Mouse (Mus musculus): ENCODE data around the gene Zscan26. TPM values are rescaled to one million over a fixed set of nuclear protein-coding genes. Genes with fewer than 3 reads are reported as not detected.
"Not testable (repeated sequence)": the region's sequence is repeated elsewhere in the genome, so short reads cannot be mapped to it uniquely, and the experiment has no call there.

The Zscan26 gene
- polyA plus RNA-seq (2016; fragmentation: Nextera tagmentation; extraction: Ambion mirVana): 20.9 and 21.3 TPM in 2 replicates

DNA sequence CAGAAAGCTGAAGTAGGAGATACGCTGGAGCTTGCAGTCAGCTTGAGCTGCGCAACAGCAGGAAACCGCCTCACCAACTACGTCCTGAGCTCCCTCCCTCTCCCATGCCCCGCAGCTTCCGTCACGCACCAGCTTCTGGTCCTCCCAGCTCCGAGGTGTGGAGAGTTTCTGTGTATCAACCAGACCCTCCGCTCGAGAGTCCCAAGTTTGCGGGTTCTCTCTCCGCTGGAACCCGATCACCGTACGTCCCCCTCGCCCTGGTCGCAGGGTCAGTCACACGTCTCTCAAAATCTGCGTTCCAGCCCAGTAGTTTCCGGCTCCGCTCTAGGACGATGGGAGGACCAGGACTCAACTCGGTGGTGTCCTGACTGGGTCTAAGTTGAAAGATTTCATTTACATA lies at the start of gene Zscan26:
Gene Zscan26, minus strand, starts transcription at position 282 of the 400 bp plus-strand sequence.
- Histone ChIP-seq H3K27me3 (peaks cover 9% of the 10 kb centered on the region; the same call in 1 of the 2 replicates), H3K4me3 (replicated peaks) (peak within 1 kb of the TSS; percentile 73), H3K4me1 (peaks cover 14% of the 10 kb centered on the region), H3K9me3 (no peaks in the 10 kb centered on the region), H3K27ac (peak within 1 kb of the TSS; percentile 75), H3K36me3 (replicated peaks) (peaks cover 7% of the 10 kb centered on the region; the same call in 1 of the 2 replicates), H3K4me2 (peak within 1 kb of the TSS; percentile 79), H3K9ac (peak within 1 kb of the TSS; percentile 76)
- ATAC-seq (ENCODE audit: low FRiP score): peak; percentile 94
- WGBS: 0% methylated on average over 23 of the region's 23 CpGs

DNA sequence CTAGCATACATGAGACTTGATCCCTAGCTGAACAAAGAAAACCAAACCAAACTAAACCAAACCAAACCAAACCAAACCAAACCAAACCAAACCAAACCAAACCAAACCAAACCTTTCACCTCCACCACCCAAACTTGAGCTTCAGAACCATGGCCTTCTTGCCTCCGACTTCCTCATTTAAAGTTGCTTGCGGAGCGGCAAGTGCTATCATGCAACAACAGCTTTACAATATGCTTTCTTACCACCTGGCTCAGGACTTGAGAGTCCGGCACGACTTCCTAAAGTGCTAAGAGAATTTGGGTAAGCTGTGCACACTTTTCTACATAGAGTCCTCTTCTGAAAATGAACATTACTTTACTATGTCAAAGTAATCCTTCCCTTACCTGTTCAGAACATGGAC lies 48.8 kb upstream of the Zscan26 start:
- no peak for ATAC-seq (ENCODE audit: low FRiP score)
- no peaks in the 10 kb centered on the region for H3K36me3 ChIP-seq (replicated peaks)
- no peak overlapping the region for H3K27ac ChIP-seq
- no peak overlapping the region for H3K4me3 ChIP-seq (replicated peaks)
- 89% methylated on average over 5 of the region's 5 CpGs for WGBS
- 0 out of 2 replicates have a peak, but pooled peaks cover 3% of the 10 kb centered on the region for H3K4me1 ChIP-seq
- no peaks in the 10 kb centered on the region for H3K27me3 ChIP-seq
- no peak overlapping the region for H3K9ac ChIP-seq
- no peaks in the 10 kb centered on the region for H3K9me3 ChIP-seq
- H3K4me2 ChIP-seq: no peak overlapping the region

DNA sequence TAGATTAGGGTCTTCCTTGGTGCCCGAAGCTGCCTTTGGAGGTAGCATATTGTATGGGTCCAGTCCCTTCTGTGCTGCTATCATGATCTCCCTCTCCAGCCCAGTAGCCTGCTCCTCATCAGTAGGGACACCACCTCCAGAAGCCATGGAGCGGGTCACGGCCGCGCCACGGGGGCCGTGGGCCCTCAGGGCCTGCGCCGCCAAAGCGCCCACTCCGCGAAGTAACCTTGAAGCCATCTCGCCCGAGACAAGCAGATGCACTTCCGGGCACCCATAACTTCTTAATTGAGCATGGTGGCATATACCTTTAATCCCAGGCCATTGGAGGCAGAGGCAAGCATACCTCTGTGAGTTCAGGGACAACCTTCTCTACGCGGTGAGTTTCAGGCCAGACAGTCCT lies 47.7 kb upstream of the Zscan26 start, which contains the start of gene Gm11273:
Gene Gm11273, minus strand, starts transcription at position 237 of the 400 bp plus-strand sequence.
- WGBS: 92% methylated on average over 17 of the region's 17 CpGs
- not testable (repeated sequence) for H3K4me3 ChIP-seq (replicated peaks); H3K36me3 ChIP-seq (replicated peaks); H3K4me2 ChIP-seq; H3K4me1 ChIP-seq; H3K9me3 ChIP-seq; H3K9ac ChIP-seq; ATAC-seq (ENCODE audit: low FRiP score); H3K27ac ChIP-seq; H3K27me3 ChIP-seq

DNA sequence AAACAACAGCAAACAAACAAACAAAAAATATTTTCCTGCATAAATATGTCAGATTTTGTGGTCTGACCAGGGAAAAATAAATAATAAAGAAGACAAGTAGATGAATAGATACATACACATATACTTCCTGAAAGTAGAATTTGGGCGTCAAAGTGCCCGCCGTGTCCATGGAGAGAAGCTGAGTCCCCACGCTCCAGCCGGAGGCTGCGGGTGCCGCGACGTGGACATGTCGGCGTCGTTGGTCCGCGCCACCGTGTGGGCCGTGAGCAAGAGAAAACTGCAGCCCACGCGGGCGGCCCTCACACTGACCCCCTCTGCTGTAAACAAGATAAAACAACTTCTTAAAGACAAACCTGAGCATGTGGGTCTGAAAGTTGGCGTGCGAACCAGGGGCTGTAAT lies 41.5 kb upstream of the Zscan26 start, which contains the start of gene AK157302:
Gene AK157302, plus strand, starts transcription at position 144 of the 400 bp plus-strand sequence.
- Histone ChIP-seq H3K27me3 (no peaks in the 10 kb centered on the region), H3K4me2 (no peak within 1 kb of the TSS), H3K4me3 (replicated peaks) (no peak within 1 kb of the TSS), H3K4me1 (no peaks in the 10 kb centered on the region), H3K9ac (no peak within 1 kb of the TSS), H3K36me3 (replicated peaks) (no peaks in the 10 kb centered on the region), H3K27ac (no peak within 1 kb of the TSS), H3K9me3 (no peaks in the 10 kb centered on the region)
- 96% methylated on average over 21 of the region's 21 CpGs for WGBS
- ATAC-seq (ENCODE audit: low FRiP score): no peak

DNA sequence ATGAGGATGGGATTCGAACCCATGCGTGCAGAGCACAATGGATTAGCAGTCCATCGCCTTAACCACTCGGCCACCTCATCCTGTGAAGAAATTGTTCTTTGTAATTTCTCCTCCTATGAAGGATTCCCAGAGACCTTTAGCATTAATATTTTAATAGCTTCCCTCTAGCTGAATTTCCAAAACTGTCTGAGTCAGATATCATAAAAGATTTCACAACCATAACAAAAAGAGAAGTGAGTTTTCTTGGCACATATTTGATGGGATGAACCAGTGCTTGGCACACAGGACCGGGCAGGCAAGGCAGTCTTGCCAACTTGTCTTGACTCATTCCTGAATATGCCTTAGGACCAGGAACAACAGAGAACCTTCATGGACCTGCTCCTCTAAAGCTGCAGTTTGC lies 39.3 kb upstream of the Zscan26 start:
- Histone ChIP-seq H3K4me2 (no peak overlapping the region), H3K9ac (no peak overlapping the region), H3K36me3 (replicated peaks) (no peaks in the 10 kb centered on the region), H3K27me3 (no peaks in the 10 kb centered on the region), H3K4me1 (no peaks in the 10 kb centered on the region), H3K4me3 (replicated peaks) (no peak overlapping the region), H3K9me3 (no peaks in the 10 kb centered on the region), H3K27ac (no peak overlapping the region)
- no peak for ATAC-seq (ENCODE audit: low FRiP score)
- WGBS: 92% methylated on average over 5 of the region's 5 CpGs

DNA sequence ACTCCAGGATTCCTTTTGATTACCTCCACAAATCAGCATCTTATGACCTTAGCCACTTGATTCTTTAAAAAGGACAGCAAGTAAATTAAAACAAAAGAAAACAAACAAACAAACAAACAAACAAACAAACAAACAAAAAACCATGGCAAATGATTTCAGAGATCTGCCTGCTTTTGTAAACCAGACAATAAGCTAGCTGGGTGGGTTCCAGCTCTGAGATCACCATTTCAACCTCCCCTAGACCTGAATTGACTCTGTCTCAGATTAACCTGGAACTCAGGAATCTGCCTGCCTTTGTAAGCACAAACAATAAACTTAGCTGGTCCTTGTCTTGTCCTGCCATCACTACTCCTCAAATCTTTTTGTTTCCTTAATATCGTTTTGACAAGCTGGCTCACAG lies 33.4 kb upstream of the Zscan26 start:
- no peak for ATAC-seq (ENCODE audit: low FRiP score)
- H3K27ac ChIP-seq: no peak overlapping the region

DNA sequence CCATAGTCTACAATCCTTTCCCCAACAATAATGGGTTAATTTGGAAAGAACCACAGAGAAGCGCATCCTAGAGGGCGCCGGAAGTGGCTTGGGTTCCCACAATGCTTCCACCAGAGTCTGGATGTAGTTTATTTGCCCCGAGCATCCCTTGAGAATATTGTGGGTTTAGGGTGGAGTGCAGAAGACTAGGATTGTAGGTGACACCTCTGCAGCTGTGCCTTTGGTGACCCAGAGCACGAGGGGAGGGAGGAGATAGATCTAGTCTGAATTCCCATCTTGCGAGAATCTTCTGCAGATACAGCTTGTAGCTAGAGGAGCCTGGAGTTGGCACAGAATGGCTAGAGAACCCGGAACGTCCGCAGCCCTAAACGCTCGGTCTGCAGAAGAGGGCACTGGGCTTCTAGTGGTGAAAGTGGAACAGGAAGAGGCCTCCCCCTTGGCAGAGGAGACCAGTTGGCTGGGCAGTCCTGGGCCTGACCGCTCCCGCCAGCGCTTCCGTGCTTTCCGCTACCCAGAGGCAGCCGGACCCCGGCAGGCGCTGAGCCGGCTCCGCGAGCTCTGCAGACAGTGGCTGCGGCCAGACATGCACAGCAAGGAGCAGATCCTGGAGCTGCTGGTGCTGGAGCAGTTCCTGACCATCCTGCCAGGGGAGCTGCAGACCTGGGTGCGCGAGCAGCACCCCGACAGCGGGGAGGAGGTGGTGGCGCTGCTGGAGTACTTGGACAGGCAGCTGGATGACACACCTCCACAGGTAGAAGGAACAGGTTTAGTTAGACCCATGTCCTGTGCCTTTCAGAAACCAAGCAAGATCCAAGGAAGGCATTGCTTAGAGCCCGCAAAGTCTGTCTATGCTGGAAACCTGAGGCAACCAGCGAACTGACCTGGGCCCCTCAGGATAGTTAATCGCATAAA lies 25.5 kb upstream of the Zscan26 start, which contains the start of the genes Zkscan4 and Gm10065:
Gene Zkscan4, plus strand, starts transcription at position 149 of the 912 bp plus-strand sequence.
Gene Gm10065, minus strand, starts transcription at position 683 of the 912 bp plus-strand sequence.
- peak within 1 kb of the TSS; percentile 69 for H3K4me2 ChIP-seq
- H3K4me3 ChIP-seq (replicated peaks): peak within 1 kb of the TSS; percentile 54
- H3K9me3 ChIP-seq; H3K36me3 ChIP-seq (replicated peaks); H3K27me3 ChIP-seq; H3K4me1 ChIP-seq: not testable (repeated sequence)
- ATAC-seq (ENCODE audit: low FRiP score): peak; percentile 89
- WGBS: 4% methylated on average over 29 of the region's 31 CpGs
- peak within 1 kb of the TSS; percentile 70; the same call in 1 of the 2 replicates for H3K27ac ChIP-seq
- peak within 1 kb of the TSS; percentile 74 for H3K9ac ChIP-seq

More for the DNA sequence above, 33.4 kb upstream of the Zscan26 start:
- Histone ChIP-seq H3K9ac (no peak overlapping the region), H3K4me3 (replicated peaks) (no peak overlapping the region), H3K27me3 (no peaks in the 10 kb centered on the region), H3K9me3 (no peaks in the 10 kb centered on the region), H3K36me3 (replicated peaks) (peaks cover 23% of the 10 kb centered on the region), H3K4me2 (no peak overlapping the region), H3K4me1 (no peaks in the 10 kb centered on the region)
- 94% methylated on average over 1 of the region's 1 CpGs for WGBS

DNA sequence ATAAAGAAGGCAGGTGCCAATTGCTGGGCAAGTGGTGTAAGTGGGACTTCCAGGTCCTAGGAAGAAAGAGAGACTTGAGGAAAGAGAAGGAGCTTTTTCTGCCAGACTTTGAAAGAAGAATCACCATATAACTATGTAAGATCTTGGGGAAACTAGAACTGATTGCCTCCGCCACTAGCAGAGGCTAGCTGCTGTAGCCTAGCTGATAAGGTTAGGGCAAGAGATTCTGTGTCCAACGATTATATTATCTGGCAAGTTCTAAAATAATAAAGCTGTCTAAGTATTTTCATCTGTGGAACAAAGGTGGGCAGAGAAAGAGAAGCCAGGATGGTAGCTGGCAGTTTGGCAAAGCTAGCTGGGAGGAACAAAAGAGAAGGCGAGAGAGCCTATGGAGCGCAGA lies 18.9 kb upstream of the Zscan26 start:
- Histone ChIP-seq H3K36me3 (replicated peaks) (no peaks in the 10 kb centered on the region), H3K9me3 (no peaks in the 10 kb centered on the region), H3K4me1 (0 out of 2 replicates have a peak, but pooled peaks cover 3% of the 10 kb centered on the region), H3K27me3 (peaks cover 11% of the 10 kb centered on the region), H3K4me2 (no peak overlapping the region), H3K4me3 (replicated peaks) (no peak overlapping the region), H3K27ac (no peak overlapping the region), H3K9ac (no peak overlapping the region)
- 28% methylated on average over 4 of the region's 4 CpGs for WGBS
- ATAC-seq (ENCODE audit: low FRiP score): no peak

DNA sequence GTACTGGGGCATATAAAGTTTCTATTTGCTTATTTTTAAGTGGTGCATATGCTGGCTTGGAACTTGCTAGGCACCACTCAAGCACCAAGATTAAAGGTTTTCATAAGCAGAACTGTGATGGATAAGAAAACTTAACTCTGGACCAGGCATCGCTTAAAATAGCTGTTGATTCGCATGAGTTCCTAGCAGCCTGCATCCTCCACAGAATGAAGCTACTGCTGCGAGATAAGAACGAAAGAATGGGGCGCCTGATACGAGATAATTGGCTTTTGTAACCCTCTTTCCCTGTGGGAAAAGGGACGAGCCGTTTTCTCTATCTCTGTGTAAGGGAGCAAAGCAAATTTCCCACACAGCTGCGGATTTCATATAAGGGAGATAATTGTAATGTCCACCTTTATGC lies 15.6 kb upstream of the Zscan26 start:
- H3K4me3 ChIP-seq (replicated peaks): no peak overlapping the region
- no peak overlapping the region for H3K27ac ChIP-seq
- 17% methylated on average over 9 of the region's 9 CpGs for WGBS
- 0 out of 2 replicates have a peak, but pooled peaks cover 3% of the 10 kb centered on the region for H3K4me1 ChIP-seq
- peaks cover 15% of the 10 kb centered on the region for H3K27me3 ChIP-seq
- no peaks in the 10 kb centered on the region for H3K9me3 ChIP-seq
- H3K9ac ChIP-seq: no peak overlapping the region
- no peak for ATAC-seq (ENCODE audit: low FRiP score)
- H3K4me2 ChIP-seq: peak overlapping the region; percentile 69
- H3K36me3 ChIP-seq (replicated peaks): no peaks in the 10 kb centered on the region

DNA sequence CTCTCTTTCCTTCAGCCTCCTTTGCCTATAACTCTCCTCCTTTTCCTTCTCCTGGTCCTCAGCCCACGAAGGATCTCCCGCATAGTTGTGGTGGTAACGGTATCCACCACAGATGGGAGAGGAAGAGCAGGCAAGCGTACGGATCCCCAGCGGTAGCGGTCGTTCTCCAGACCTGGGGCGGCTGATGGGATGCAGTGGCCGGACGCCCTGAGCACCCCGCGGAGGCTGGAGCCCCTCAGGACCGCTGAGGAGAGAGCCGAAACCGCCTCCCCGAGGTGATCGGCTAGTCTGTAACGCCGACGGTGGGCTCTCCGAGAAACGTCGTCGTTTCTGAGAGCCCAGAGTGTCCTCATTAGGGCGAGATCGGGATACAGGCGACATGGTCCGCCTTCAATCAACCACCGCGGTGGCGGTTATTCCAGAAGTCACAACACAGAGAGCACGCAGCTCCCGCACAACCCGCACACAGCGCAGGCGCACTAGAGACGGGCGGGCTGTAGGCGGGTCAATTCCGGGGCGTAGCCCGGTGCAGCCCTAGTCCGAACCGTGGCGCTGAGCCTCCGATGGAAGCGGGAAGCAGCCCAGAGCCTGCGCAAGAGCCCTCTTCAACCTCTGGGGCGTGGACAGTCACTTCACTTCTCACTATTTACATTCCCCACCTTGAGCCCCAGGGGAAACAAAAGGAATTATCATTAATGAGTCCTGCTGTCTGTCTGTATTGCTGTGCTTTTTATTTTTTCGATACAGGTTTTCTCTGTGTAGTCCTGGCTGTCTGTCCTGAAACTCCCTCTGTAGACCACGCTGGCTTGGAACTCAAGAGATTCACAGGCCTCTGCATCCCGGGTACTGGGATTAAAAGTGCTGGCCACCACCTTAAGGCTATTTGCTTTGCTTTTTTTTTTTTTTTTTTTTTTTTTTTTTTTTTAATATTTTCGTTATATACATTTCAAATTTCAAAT lies 14.8 kb upstream of the Zscan26 start, which contains the start of gene Nkapl:
Gene Nkapl, minus strand, starts transcription at position 449 of the 959 bp plus-strand sequence.
- Histone ChIP-seq H3K4me1 (0 out of 2 replicates have a peak, but pooled peaks cover 3% of the 10 kb centered on the region), H3K9me3 (no peaks in the 10 kb centered on the region), H3K36me3 (replicated peaks) (no peaks in the 10 kb centered on the region), H3K4me3 (replicated peaks) (peak within 1 kb of the TSS; percentile 55), H3K27me3 (peaks cover 15% of the 10 kb centered on the region), H3K27ac (peak within 1 kb of the TSS; percentile 43; the same call in 1 of the 2 replicates), H3K9ac (peak within 1 kb of the TSS; percentile 65), H3K4me2 (peak within 1 kb of the TSS; percentile 69)
- 1% methylated on average over 54 of the region's 54 CpGs for WGBS
- ATAC-seq (ENCODE audit: low FRiP score): peak; percentile 99

DNA sequence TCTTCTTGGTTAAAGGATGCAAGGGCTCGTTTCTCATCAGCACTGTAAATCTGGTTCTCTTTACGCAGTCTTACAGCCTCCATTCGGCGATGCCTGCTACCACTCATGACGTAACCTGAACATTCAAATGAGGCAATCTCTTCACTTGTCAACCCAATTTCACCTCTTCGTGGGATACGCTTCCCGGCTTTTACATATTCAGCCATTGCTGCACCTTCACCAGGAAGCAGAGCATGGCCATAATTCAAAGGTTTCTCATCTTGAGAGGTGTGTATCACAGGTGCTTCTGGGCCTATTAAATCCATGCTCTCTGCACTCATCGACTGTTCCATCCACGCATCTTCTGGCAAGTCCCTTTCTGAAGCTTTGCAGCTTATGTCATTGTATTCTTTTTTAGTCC lies 13.8 kb upstream of the Zscan26 start:
- Histone ChIP-seq H3K36me3 (replicated peaks) (no peaks in the 10 kb centered on the region), H3K9me3 (no peaks in the 10 kb centered on the region), H3K4me1 (0 out of 2 replicates have a peak, but pooled peaks cover 3% of the 10 kb centered on the region), H3K4me3 (replicated peaks) (no peak overlapping the region), H3K27ac (no peak overlapping the region), H3K9ac (no peak overlapping the region), H3K27me3 (peaks cover 15% of the 10 kb centered on the region), H3K4me2 (no peak overlapping the region)
- ATAC-seq (ENCODE audit: low FRiP score): no peak
- WGBS: 87% methylated on average over 10 of the region's 10 CpGs
